Mouse (Mus musculus): ENCODE results near the gene Arhgap10.

DNA sequence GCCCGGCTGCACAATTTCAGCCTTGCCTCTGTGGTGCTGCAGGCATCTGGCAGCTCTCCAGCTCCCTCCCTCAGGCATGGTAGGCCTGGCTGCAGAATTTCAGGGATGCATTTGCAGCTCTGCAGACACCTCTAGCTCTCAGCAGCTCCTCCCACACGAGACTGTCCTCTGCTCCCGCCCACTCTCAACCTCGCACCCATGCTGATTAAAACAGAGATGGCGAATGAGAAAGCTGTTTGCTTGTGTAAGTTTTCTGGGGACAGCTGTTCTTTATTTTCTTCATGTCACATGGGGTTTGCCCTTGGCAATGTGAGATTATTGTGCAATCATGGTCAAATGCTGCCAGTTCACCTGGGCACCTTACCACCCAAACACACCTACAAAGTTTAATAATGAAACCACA lies 141.3 kb downstream of the Arhgap10 start:
- no peak for TF ChIP-seq RAD21 (IDR thresholded peaks at IDR 0.05; ENCODE audit: low read depth, low read length)
- TF ChIP-seq NELFE (IDR thresholded peaks at IDR 0.05; ENCODE audit: low read depth, low read length) = no peak
- TF ChIP-seq MAX (IDR thresholded peaks at IDR 0.05; ENCODE audit: low read length) = no peak
